Mouse (Mus musculus) midbrain, postnatal 0 days (tissue): ENCODE measurements at regions not wholly inside any gene's neighbourhood (a gene's known extent, or its start where the extent isn't known, plus 50 kb on each side); places are given as distances from the start of the nearest gene placed in this dataset.
A peak's percentile ranks its signal among the peaks of the same experiment; 100 is the strongest.
"Not testable (repeated sequence)": the region's sequence is repeated elsewhere in the genome, so short reads cannot be mapped to it uniquely, and the experiment has no call there.

Source experiments
- ATAC-seq: fragments of 200-750 bp; cut with Nextera tagmentation; 2 replicates; pipeline ENCODE4 v1.8.0; 2017; ENCODE audit warnings: moderate number of reproducible peaks, mild to moderate bottlenecking, moderate TSS enrichment, moderate library complexity; ENCODE audit not compliant: low FRiP score
- DNase-seq: peaks from one replicate; pipeline ENCODE4 v3.0.0-alpha.2; 2015; ENCODE audit warnings: low spot score
- H3K27ac ChIP-seq: fragments of 300-500 bp; sonication (generic); 2 replicates; pipeline ENCODE4 v1.5.1; 2014; ENCODE audit warnings: low read depth, mild to moderate bottlenecking, low read length, mixed read lengths
- H3K27me3 ChIP-seq: fragments of 300-500 bp; sonication (generic); 2 replicates; pipeline ENCODE4 v1.6.1; 2014; ENCODE audit warnings: low read length, control low read depth, mixed read lengths; ENCODE audit not compliant: insufficient read depth
- H3K36me3 ChIP-seq: fragments of 300-500 bp; sonication (generic); 2 replicates; pipeline ENCODE4 v1.6.1; 2014; ENCODE audit warnings: low read length, control low read depth, mixed read lengths; ENCODE audit not compliant: insufficient read depth
- H3K4me1 ChIP-seq: fragments of 300-500 bp; sonication (generic); 2 replicates; pipeline ENCODE4 v1.6.1; 2014; ENCODE audit warnings: mild to moderate bottlenecking, control low read depth, antibody characterized with exemption, low read length, mixed read lengths; ENCODE audit not compliant: insufficient read depth
- H3K4me2 ChIP-seq: fragments of 300-500 bp; sonication (generic); 2 replicates; pipeline ENCODE4 v1.6.1; 2014; ENCODE audit warnings: low read depth, mild to moderate bottlenecking, low read length, mixed read lengths; ENCODE audit not compliant: poor library complexity, severe bottlenecking
- H3K4me3 ChIP-seq: fragments of 300-500 bp; sonication (generic); 2 replicates; pipeline ENCODE4 v1.5.1; 2014; ENCODE audit warnings: low read depth, mild to moderate bottlenecking, low read length, moderate library complexity
- H3K9ac ChIP-seq: fragments of 300-500 bp; sonication (generic); replicated peaks from 2 replicates; pipeline ENCODE4 v1.6.1; 2014; ENCODE audit warnings: mild to moderate bottlenecking, low read length, moderate library complexity, mixed read lengths; ENCODE audit not compliant: poor library complexity, severe bottlenecking
- H3K9me3 ChIP-seq: fragments of 300-500 bp; sonication (generic); 2 replicates; pipeline ENCODE4 v1.6.1; 2016; ENCODE audit warnings: low read length, control low read depth
- CTCF ChIP-seq: IDR thresholded peaks from 2 replicates; pipeline ENCODE4 v1.5.1; 2016; ENCODE audit warnings: antibody characterized with exemption, mild to moderate bottlenecking
- WGBS: fragments of 180-500 bp; shearing (Covaris S2); extraction: QIAGEN DNeasy Blood & Tissue Kit; methylation state at CpG from one replicate; pipeline ENCODE4 v1.1.7; 2014; 5-methylcytosine and 5-hydroxymethylcytosine counted together

DNA sequence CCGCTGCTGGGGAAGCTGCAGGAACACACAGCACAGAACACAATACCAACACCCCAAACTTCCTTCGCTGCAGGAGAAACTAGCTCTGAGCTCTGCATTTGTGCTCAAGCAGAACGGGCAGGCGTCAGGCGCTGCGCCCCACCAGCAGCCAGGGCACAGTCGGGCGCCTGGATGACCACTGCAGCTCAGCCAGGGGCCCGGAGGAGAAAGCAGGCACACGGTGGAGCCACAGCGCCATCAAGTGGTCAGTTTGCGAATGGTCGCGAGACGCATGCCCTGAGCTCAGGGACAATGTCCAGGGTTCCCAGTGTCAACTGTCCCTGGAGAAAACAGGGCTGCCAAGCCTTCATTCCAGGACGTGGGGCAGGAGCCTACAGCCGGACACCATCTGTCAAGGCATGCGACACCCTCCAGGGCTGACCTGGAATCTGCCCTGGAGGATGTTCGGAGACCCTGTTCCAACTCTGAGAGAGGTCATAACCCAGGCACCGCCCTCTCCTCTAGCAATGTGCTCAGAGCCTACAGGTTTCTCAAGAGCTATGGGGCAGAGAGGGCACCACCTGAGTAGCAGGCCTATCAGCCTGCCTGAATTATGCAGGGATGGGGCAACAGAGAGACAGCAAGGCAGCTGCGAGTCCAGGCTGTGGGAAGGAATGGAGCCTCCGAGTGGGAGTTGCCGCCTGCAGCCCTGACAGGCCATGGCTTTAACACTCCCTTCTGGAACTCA is 383.2 kb downstream of the Sox9 start:
- Histone ChIP-seq H3K4me2 (peak overlapping the region; percentile 65), H3K36me3 (no peaks in the 10 kb centered on the region), H3K4me1 (0 out of 2 replicates have a peak, but pooled peaks cover 3% of the 10 kb centered on the region), H3K27ac (no peak overlapping the region), H3K4me3 (peak overlapping the region; percentile 21; the same call in 1 of the 2 replicates), H3K27me3 (no peaks in the 10 kb centered on the region), H3K9ac (0 out of 2 replicates have a peak overlapping the region, but pooled peaks have one; percentile 33), H3K9me3 (no peaks in the 10 kb centered on the region)
- DNase-seq (peak; percentile 84), ATAC-seq (peak; percentile 80)
- peak; percentile 99 for TF ChIP-seq CTCF
- 9% methylated on average over 23 of the region's 23 CpGs for WGBS

GRCm38 (mm10) chr11:113166517-113166916 is 384.5 kb downstream of the Sox9 start:
- 0 out of 2 replicates have a peak overlapping the region, but pooled peaks have one; percentile 26 for H3K27ac ChIP-seq
- H3K9ac ChIP-seq: no peak overlapping the region
- no peak overlapping the region for H3K4me3 ChIP-seq
- no peaks in the 10 kb centered on the region for H3K36me3 ChIP-seq
- H3K4me2 ChIP-seq: no peak overlapping the region
- 63% methylated on average over 4 of the region's 4 CpGs for WGBS
- no peak for TF ChIP-seq CTCF
- H3K27me3 ChIP-seq: no peaks in the 10 kb centered on the region
- peak; percentile 35 for DNase-seq
- no peaks in the 10 kb centered on the region for H3K9me3 ChIP-seq
- 0 out of 2 replicates have a peak, but pooled peaks cover 3% of the 10 kb centered on the region for H3K4me1 ChIP-seq
- no peak for ATAC-seq

- TF ChIP-seq CTCF: peak; percentile 94
- 26% methylated on average over 15 of the region's 16 CpGs for WGBS
Measured at GRCm38 (mm10) chr11:113172497-113173140, 390.6 kb downstream of the Sox9 start.

DNA sequence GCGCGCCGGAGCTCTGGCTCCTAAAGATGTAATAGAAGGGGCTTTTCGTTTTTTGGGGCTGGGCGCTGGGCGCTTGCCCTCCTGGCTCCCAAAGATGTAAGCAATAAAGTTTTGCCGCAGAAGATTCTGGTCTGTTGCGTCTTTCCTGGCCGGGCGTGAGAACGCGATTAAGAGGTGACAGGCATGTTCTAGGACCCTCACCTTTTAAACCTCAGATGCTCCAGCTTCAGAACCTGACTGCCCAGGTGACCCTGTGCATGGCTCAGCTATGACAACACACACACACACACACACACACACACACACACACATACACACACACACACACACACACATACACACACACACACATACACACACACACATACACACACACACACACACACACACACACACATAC is 391.3 kb downstream of the Sox9 start:
- not testable (repeated sequence) for H3K36me3 ChIP-seq, H3K9me3 ChIP-seq, H3K27ac ChIP-seq, ATAC-seq, H3K27me3 ChIP-seq, H3K4me1 ChIP-seq, DNase-seq, H3K9ac ChIP-seq
- peak overlapping the region; percentile 15; the same call in 1 of the 2 replicates for H3K4me3 ChIP-seq
- peak overlapping the region; percentile 29; the same call in 1 of the 2 replicates for H3K4me2 ChIP-seq
- 28% methylated on average over 8 of the region's 12 CpGs for WGBS

More at GRCm38 (mm10) chr11:113172497-113173140, 390.6 kb downstream of the Sox9 start:
- peak; percentile 93 for DNase-seq
- H3K36me3 ChIP-seq: no peaks in the 10 kb centered on the region
- H3K9ac ChIP-seq: 0 out of 2 replicates have a peak overlapping the region, but pooled peaks have one; percentile 26
- no peaks in the 10 kb centered on the region for H3K4me1 ChIP-seq
- H3K27me3 ChIP-seq: no peaks in the 10 kb centered on the region
- peak overlapping the region; percentile 44 for H3K4me3 ChIP-seq
- H3K27ac ChIP-seq: peak overlapping the region; percentile 59; the same call in 1 of the 2 replicates
- H3K4me2 ChIP-seq: peak overlapping the region; percentile 49
- no peaks in the 10 kb centered on the region for H3K9me3 ChIP-seq
- ATAC-seq: peak; percentile 67

- Histone ChIP-seq H3K4me3 (no peak overlapping the region), H3K4me1 (no peaks in the 10 kb centered on the region), H3K27me3 (no peaks in the 10 kb centered on the region), H3K4me2 (no peak overlapping the region), H3K9me3 (no peaks in the 10 kb centered on the region), H3K36me3 (no peaks in the 10 kb centered on the region), H3K9ac (no peak overlapping the region), H3K27ac (peak overlapping the region; percentile 55; the same call in 1 of the 2 replicates)
- TF ChIP-seq CTCF: no peak
- 39% methylated on average over 5 of the region's 5 CpGs for WGBS
- DNase-seq: peak; percentile 72
- 0 out of 2 replicates have a peak, but pooled peaks have one; percentile 18 for ATAC-seq
Measured at GRCm38 (mm10) chr11:113174011-113174507, 392.0 kb downstream of the Sox9 start.
